Mouse (Mus musculus) c-Kit-positive CD71-positive TER-119-positive erythroid progenitor cells, embryonic 14.5 days (primary cell): Measurements from ENCODE around the gene Arid3c.

Experiments
- DNase-seq: peaks from one replicate; pipeline ENCODE4 v3.0.0-alpha.2; 2013; ENCODE audit warnings: low spot score

Gene Arid3c

DNA sequence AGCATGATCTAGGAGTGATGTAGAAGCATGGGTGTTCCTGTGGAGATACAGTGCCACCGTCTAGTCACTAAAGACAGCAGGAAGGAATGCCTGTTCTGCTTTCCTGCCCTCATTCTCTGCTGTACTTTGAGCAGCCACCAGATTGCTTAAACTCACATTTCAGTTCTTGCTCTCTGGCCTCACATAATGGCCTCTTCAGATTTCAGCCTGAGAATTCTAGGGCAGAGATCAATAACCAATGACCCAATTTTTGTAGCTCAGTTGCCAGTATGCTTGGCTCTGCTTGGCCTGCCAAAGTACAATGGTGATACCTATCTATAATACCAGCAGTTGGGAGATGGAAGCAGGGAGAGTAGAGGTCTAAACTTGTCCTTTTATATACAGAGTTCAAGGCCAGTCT, 14.1 kb upstream of the Arid3c start:
- no peak for DNase-seq

DNA sequence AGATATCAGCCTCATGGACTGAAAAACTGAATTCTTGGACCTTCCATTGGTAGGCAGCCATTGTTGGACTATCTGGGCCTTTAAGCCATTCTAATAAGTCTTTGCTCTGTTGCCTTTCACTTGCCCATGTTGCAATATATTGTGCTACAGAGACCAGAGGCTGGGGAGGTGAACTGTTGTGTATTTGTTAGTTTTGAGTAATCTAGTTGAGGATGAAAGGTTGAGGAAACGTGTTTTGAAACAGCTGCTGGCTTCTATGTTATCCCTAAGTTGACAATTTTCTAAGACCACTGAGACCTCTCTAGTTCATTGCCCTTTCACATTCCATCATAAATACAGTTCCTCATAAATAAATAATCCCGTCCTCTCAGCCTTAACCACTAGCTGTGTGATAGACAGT, 13.2 kb upstream of the Arid3c start:
- no peak for DNase-seq

DNA sequence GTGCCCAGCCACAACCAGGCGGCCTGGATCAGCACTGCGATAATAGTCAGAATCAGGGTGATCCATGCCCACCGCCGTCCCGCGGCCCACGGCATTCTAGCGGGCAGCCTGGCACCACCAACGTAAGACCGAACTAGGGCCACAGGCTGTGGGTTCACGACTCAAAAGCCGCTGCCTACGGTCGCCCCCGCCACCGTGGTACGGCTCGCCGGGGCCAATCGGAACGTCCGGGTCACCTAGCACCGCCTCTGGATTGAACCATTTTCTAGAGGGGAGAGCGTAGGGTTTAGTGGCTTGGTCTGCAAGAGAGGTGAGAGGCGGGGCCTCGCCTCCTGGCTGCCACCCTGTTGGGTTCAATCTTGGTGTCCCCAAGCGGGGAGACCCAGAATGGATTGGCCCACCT, 10.2 kb upstream of the Arid3c start:
- peak; percentile 93 for DNase-seq

DNA sequence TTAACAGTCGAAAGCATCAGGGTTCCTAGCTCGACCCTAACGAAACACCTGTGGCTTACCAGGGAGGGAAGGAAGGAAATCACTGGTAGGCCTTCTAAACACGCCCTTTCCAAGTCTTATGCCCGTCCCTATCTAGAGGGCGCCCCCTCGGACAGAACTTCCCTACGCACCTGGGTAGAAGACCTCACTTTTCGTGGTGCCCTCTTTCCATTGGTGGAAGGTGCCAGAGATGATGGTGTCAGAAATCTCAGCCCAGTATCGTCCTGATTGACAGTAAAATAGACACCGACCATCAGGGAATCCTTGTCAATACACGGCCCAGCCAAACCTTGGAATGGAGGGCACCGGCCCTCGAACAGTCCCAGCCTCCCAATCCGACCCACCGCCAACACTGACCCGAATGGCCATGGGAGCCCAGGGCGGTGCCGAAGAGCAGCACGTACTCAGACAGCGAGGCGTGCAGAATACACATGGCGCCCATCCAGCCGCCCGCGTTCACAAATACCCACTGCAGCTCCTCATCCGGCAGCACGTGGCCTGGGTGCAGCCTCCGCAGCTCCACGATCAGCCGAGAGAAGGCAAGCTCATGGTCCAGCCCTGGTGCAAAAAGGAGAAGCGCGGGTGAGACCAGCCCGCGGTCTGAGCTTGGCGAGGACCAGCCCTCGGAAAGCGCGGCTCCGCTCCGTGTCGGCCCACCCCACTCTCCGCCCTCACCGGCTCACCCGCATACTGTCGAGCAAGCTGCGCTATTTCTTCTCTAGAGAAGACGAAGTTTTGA, 9.6 kb upstream of the Arid3c start:
- DNase-seq, result no peak

DNA sequence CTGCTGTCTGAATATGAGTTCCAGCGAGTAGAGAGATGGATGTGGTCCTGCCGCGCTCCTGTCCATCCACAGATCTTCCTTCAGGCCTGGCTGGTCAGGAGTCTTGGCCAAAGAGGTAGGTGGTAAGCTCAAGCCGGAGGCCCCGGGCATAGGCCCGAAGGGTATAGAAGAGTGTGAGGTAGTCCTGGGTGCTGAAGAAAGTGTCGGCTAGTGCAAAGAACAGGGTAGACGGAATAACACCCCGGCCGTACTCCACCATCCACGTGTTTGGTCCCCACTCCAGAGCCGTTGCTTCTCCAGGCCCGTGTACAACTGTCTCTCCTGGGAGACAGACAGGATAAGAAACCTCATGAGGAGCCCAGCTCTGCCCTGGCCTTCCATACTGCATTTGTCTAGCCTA, 8.3 kb upstream of the Arid3c start:
- no peak for DNase-seq

DNA sequence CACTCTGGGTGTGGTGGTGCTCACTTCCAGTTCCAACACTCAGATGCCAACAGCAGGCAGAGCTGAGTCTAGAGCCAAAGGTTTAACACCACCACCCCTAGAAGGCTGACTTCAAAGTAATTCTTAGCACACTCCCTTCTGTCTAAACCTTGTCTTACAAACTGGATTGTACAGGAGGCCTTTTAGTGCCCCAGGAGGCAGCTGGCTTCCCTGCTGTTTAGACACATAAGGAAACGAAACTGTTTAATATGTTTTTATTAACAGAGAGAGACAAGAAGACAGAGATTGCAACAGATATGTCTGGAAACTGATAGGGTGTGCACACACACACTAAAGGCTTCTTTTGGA, 7.3 kb upstream of the Arid3c start:
- DNase-seq, result no peak

DNA sequence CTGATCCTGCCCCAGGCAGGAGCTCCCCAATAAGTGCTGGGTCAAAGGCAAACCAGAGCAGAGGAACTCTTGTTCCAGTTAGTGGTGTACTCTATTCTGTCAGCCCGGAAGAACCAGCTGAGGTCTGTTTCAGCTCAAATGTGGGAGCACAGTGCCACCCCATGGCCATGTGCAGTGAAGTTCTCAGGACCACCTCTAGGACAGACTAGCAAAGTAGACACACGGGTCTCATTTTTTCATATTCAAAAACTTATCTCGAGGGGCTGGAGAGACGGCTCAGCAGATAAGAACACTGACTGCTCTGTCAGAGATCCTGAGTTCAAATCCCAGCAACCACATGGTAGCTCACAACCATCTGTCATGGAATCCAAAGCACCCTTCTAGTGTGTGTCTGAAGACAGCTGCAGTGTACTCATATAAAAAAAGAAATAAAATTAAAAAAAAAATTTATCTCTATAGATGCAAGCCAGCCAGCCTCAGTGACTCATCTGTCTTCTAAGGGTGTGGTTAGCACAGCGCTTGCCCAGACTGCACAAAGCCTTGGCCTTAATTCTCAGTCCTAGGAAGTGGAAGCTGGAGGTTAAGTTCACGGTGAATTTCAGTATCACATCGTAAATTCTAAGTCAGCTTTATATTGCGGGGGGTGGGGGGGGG, 6.8 kb upstream of the Arid3c start:
- DNase-seq, result peak; percentile 54

DNA sequence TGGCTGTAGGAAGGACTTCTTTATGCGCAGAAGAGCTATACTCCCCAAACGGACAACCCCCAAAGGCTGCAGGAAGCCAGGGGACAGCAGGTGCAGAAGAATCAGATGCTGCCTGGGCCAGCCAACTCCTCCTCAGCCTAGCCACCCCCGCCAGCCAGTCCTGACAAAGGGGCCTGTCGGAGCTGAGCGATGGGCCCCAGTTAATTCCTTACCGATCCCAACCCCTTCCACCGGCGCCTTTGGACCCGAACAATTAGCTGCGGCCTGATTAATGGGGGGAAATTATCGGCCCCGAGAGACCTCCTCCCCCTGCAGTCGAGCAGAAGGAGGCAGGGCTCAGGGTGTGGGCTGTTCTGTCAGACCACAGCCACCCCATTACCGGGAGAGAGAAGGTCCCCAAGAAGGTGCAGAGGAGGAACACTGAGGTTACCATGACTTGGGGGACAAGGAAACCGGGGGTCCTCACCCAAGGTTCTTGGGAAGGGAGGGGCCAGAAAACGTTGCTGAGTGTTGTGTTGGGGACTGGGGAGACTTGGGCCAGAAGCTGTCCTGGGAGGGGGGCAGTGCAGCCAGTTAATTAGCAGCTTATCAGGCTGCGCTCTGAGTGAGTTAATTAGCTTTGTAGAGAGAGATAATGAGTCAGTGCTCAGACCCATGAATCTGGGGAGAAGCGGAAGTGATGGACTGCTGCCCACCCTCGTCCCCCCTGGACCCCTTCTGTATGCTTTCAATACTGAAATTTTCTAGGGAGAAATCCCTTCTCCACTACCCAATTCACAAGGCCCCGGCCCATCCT, 3.9 kb downstream of the Arid3c start:
- no peak for DNase-seq

DNA sequence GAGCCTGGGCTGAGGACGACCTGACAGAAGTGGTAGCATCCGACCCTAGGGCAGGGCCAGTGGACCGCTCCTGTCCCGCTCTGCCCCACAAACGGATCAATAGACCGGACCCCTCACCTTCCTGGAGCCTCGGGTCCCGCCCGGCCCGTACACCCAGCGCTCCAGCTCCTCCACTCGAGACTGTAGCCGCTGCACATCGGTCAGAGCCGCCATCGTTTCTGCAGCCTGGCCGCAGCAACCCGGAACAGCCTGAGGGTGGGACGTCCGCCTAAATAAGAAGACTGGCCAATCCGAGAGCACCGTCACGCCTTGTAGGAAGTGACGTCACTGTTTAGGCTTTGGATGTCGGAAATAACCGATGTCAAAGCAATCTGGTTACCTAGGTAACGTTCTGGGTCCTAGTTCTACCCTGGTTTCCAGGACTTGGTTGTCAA, 8.0 kb downstream of the Arid3c start, which contains the start of gene Dctn3:
TSS of gene Dctn3 (minus strand) at position 253 of the 434 bp plus-strand sequence.
- DNase-seq, result peak; percentile 91

DNA sequence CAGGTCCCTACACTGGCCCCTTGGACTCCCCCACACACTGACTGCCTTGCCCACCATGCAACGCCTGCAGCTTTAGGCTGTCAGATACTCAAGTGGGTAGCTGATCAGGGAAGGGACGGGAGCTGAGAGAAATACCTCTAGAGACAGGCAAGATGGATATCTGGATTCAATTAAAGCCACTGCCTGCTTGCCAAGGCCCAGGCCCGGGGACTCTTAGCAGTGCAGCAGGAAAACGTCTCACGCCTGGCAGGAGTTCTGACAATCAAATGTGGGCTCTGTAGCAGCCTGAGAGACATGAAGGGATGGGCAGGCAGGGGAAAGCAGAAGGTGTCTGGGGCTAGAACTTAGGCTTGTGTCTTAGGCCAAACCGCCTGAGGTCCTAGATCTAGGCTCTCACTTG, 14.1 kb downstream of the Arid3c start:
- no peak for DNase-seq

DNA sequence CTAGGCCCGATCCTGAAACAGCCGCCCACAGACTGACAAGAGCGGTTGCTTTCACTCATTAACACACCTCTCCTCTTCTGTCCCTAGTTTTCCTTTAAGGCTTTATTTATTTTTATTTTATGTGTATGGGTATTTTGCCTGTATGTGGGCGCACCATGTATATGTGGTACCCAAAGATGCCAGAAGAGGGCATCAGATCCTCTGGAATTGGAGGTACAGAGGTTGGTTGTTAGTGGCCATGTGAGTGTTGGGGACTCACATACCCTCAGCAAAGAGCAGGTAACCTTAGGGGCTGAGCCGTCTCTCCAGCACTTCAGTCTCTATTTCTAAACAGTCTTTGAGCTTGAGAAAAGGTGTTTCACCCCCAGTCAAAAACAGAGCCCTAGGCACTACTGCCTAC, 15.3 kb downstream of the Arid3c start:
- no peak for DNase-seq

DNA sequence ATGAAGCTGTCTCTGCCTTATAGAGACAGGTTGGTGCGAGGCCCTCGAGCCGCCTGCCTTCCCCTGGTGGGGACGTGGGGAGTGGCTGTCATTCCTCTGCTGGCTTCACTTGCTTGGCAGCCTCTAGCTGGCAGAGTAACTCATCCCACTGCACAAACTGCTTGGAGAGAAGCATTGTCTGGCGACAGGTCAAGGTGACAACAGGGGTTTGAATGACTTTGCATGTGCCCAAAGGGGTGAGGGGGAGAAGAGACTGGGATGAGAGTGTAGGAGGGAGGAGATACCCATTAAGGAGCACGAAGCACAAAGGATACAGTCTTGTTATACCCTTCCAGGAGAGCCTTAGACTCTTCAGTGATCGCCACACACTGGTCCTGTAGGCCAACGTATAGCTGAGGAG, 15.9 kb downstream of the Arid3c start:
- no peak for DNase-seq

DNA sequence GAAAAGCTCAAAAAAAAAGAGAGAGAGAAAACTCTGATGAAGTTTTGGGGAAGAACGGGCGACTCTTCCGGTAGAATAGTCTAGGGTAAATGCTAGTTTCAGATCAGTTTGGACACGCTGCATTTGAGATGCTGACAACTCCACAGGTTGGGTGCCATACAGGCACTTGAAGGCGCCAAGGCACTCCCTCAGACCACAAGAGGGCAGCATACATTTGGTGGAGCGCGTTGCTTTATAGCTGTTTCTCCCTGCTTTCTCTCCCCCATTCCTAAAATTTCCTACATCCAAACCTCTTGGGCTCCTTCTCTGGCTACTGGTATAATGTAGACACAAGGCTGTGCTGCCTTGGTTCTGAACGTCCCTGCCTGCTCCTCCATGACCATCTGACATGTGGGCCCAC, 16.7 kb downstream of the Arid3c start:
- DNase-seq, result peak; percentile 66

DNA sequence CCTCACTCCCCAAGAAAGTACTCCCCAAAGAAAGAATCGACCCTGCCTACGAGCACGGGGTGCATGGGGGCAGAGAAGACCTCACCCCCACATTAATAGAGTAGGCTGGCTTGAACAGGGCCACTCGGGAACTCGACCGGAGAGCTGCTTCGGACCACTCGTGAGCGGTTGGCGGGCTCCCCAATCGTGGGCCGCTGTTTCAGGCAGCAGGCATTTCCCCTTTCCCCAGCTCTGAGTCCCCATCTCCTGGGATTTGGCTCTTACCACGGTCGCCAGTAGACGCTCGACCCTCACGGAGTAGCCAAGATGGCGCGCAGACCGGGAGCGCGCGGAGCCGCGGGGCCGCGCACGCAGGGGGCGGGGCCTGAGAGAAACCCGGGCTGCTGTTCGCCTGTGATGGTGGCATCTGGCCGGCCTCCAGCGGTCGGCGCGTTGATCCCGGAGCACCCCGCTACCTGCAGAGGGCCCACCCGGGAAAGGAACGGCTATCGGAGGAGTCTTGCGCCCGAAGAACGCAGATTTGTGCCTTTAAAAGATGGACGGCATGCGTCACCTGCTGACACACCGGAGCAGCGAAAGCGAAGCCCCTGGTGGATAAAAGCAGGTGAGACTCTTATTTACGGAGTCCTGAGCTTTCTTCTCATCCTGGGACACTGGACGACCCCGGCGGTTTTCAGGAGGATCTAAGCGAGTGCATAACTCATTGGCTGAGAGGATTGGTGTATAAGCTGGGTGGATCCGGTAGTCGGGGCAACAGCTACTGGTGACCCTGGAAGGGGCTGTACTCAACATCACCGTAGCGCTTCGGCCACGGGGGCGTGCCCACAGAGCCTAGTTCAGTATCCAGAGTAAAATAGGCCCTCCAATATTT, 17.5 kb downstream of the Arid3c start, which contains the start of gene Rpp25l:
TSS of gene Rpp25l (minus strand) at position 338 of the 871 bp plus-strand sequence.
- peak; percentile 84 for DNase-seq

DNA sequence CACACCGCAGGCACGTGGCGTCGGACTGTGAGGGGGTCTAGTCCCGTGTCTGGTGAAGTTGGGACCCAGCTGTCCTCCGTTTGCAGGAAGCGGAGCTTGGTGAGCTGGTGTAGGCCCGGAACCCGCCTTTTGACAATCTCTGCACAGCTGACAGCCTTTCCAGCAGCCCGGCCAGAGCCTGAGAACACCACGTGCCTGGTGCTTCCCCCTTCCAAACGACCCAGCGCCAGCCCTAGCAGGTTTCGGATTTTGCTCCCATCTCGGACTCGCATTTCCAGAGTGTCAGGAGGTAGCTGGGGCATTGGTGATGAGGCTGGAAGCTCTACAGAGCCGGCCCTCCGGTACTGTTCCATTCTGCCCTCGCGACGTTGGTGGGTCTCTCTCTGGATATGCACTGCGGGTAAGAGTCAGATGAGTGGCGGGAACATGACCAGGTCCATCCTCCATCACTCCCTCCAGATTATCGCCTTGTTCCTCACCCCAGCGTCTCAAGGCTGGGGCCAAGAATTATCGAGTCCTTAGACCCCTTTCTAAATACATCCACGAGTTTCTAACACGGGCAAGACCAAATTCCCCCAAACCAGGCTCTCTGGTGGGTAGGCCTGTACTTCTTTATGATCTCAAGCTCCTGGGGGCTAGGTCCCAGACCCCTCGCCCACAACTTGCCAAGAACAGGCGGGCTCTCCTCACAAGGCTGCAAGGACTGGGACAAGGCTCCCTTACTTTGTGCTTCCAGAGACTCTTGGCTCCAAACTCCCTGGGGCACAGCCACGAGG, 18.3 kb downstream of the Arid3c start:
- no peak for DNase-seq

DNA sequence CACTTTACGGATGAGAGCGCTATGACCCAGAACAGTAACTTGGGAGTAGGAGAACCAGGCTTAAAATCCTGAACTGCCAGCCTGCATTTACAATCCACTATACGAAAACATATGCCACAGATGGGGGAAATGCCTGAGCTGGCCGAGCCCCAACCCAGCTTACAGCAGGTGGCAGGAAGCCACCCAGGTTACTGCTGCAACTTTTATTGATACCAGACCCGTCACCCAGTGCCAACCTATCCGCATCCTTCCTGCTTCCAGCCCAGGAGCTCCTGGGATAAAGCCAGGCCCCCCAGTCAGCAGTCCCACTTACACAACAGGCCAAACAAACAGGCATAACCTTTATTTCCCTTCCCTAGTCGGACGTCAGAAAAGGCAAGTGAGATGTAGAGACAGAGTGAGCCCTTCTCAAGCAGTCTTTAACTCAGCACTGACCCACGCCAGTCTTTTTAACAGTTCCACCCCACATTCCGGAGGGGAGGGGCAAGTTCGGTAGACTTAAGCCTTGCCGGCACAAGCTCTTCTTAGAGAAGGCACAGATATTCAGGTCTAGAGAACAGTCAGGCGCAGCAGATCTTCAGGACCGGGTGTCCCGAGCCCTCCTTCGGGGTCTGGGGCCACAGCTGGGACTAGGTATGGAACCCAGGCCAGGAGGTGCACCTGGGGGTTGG, 19.1 kb downstream of the Arid3c start:
- DNase-seq, result no peak

DNA sequence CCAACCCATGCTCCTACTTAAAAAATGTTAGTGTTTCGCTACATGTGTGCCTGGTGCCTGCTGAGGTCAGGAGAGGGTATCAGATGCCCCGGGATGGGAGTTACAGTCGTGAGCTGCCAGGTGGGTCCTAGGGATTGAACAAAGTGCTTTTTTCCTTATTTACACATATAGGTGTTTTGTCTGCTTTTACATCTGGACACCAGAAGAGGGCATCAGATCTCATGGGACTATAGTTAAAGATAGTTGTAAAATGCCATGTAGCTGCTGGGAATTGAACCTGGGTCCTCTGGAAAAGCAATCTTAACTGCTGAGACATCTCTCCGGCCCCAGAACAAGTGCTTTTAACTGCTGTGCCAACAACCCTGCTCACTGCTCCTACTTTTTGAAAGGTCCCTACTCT, 20.7 kb downstream of the Arid3c start:
- no peak for DNase-seq

DNA sequence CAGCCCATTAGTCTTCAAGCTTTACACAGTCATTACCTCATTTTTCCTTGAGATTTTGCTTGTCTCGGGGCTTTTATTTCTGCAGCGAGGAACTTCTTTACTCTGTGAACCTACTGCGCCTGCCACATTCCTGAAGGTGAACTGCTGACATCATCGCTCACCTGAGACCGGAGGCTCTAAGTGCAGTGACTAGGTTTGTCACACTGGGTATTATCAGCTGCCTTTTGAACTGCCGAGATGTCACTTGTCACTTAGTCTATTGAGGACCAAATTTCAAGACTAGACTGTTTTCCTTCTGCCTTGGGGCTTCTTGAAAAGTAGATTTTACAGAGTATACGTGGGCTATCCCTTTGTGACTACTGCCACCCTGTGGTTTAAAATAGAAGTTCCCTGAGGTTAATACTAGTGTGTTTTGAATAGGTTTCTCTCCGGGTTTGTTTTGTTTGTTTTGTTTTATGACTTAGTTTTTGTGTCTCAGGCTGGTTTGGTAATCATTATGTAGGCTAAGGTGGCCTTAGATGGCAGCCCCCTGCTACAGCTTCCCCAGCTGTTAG, 22.7 kb downstream of the Arid3c start:
- peak; percentile 49 for DNase-seq

DNA sequence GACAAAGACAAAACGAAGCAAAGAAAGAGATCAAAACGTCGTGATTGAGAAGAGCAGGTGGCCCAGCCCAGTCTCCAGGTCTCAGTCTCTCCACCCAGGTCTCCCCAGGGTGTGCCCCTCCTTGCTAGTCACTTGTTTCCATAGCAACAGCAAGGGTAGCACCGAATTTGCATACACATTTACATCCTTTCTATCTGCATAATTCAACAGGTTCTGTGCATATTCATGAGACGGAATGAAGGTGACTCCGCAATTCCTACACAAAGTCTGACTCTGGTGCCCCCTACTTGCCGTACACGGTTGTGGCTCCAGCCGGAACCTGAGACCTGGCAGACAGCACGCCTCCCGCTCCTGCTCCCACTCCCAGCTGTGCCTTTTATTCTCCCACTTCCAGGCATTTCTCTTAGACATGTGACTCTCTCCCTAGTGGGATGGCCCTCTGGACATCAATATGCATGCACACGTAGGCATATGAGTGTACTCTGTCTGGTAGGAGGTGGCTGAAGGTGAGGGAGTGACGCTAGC, 23.9 kb downstream of the Arid3c start:
- DNase-seq, result peak; percentile 42
